20 mouse cellular contexts compared by ENCODE assay signal in genomic region chr1:157027681-157028080, GRCm38 (mm10).
A peak's percentile ranks its signal among the peaks of the same experiment; 100 is the strongest.
DNase-seq lines count a peak whose midpoint lies in the region; ATAC-seq and TF ChIP-seq lines count a peak whose summit lies in the region.
"Had no signal": no experiment of that assay in that cellular context is flagged by ENCODE, and none has a peak within 500 bp of the region (broad histone marks: within the 10 kb centered on the region; RNA-seq: fewer than 3 reads in every experiment).

No protein-coding gene starts in this region.

- no peak for TF ChIP-seq POLR2A in liver, adult 2 months (IDR thresholded peaks at IDR 0.05; ENCODE audit: extremely low read depth, insufficient read depth, low read length)
- no peak for TF ChIP-seq POLR2A in bone marrow, adult 2 months (IDR thresholded peaks at IDR 0.05; ENCODE audit: borderline replicate concordance, control insufficient read depth, low read depth, low read length)

- peak; percentile 52; the same call in 1 of the 2 replicates for ATAC-seq in kidney, embryonic 15.5 days (replicated peaks; ENCODE audit: low FRiP score)
- peak; percentile 72 for ATAC-seq in neutrophil, adult 5-6 weeks (ENCODE audit: extremely low read depth, insufficient number of reproducible peaks, low FRiP score, poor library complexity, severe bottlenecking)
- no peak for ATAC-seq in megakaryocyte-erythroid progenitor cell, adult 5-6 weeks (replicated peaks; ENCODE audit: low FRiP score, low TSS enrichment, poor library complexity, severe bottlenecking)
- ATAC-seq: CD4-positive, CD25-positive, alpha-beta regulatory T cell, adult 4 months; forebrain, postnatal 0 days; intestine, postnatal 0 days had no signal

- H3K36me3 ChIP-seq in liver, adult 2 months (ENCODE audit: control insufficient read depth, insufficient read depth, low read length), result no peaks in the 10 kb centered on the region
- H3K36me3 ChIP-seq in kidney, embryonic 15.5 days, result no peaks in the 10 kb centered on the region
- H3K36me3 ChIP-seq: hindbrain, embryonic 13.5 days; midbrain, embryonic 12.5 days; neural tube, embryonic 13.5 days had no signal

- TF ChIP-seq CTCF in liver, adult 2 months (IDR thresholded peaks at IDR 0.05; ENCODE audit: low read depth, low read length), result no peak
- no peak for TF ChIP-seq CTCF in bone marrow, adult 2 months (IDR thresholded peaks at IDR 0.05; ENCODE audit: control insufficient read depth, insufficient read depth, low read length)

- H3K27ac ChIP-seq in liver, adult 2 months (replicated peaks; ENCODE audit: insufficient read depth, low read depth, low read length), result no peak overlapping the region
- H3K27ac ChIP-seq in bone marrow, adult 2 months (ENCODE audit: control insufficient read depth, insufficient read depth, low read depth, low read length, poor library complexity), result peak overlapping the region; percentile 77
- H3K27ac ChIP-seq in kidney, embryonic 15.5 days, result 0 out of 2 replicates have a peak overlapping the region, but pooled peaks have one; percentile 41
- H3K27ac ChIP-seq: heart, adult 2 months; hindbrain, embryonic 13.5 days; midbrain, embryonic 12.5 days; neural tube, embryonic 13.5 days had no signal

- H3K4me2 ChIP-seq in kidney, embryonic 15.5 days, result no peak overlapping the region
- H3K4me2 ChIP-seq: hindbrain, embryonic 13.5 days; midbrain, embryonic 12.5 days; neural tube, embryonic 13.5 days had no signal

- H3K9ac ChIP-seq in liver, adult 2 months (ENCODE audit: low read depth, low read length), result no peak overlapping the region
- H3K9ac ChIP-seq in kidney, embryonic 15.5 days, result no peak overlapping the region
- H3K9ac ChIP-seq: forebrain, postnatal 0 days; hindbrain, embryonic 13.5 days; midbrain, embryonic 12.5 days; neural tube, embryonic 13.5 days had no signal

- no peaks in the 10 kb centered on the region for H3K27me3 ChIP-seq in liver, adult 2 months (ENCODE audit: control insufficient read depth, insufficient read depth, low read length)
- H3K27me3 ChIP-seq in kidney, embryonic 15.5 days, result no peaks in the 10 kb centered on the region
- H3K27me3 ChIP-seq: hindbrain, embryonic 13.5 days; midbrain, embryonic 12.5 days; neural tube, embryonic 13.5 days had no signal

- H3K4me1 ChIP-seq in liver, adult 2 months (ENCODE audit: control insufficient read depth, insufficient read depth, low read length), result no peaks in the 10 kb centered on the region
- H3K4me1 ChIP-seq in bone marrow, adult 2 months (ENCODE audit: control insufficient read depth, insufficient read depth, low read length), result peaks cover 3% of the 10 kb centered on the region; the same call in 1 of the 2 replicates
- peaks cover 7% of the 10 kb centered on the region for H3K4me1 ChIP-seq in kidney, embryonic 15.5 days
- H3K4me1 ChIP-seq: hindbrain, embryonic 13.5 days; midbrain, embryonic 12.5 days had no signal

- DNase-seq in liver, adult 2 months (ENCODE audit: extremely low read depth, low read depth, low spot score), result peak; percentile 62
- DNase-seq in liver, result no peak
- DNase-seq in frontal cortex, postnatal 10 days (ENCODE audit: low spot score in 2 of 2), result no peak
- DNase-seq: adrenal gland, adult 2 months; cerebellum, adult 18-20 months; forebrain, postnatal 0 days; gastrocnemius, postnatal 10 days; heart, adult 2 months; lung, adult 2 months; lung, postnatal 36 days; right cerebral cortex, postnatal 25 days had no signal

- no peak overlapping the region for H3K4me3 ChIP-seq in liver, adult 2 months (ENCODE audit: insufficient read depth, low read depth, low read length)
- H3K4me3 ChIP-seq in bone marrow, adult 2 months (replicated peaks; ENCODE audit: control insufficient read depth, low read depth, low read length), result no peak overlapping the region
- H3K4me3 ChIP-seq in kidney, embryonic 15.5 days (replicated peaks), result no peak overlapping the region
- H3K4me3 ChIP-seq: heart, adult 2 months; hindbrain, embryonic 13.5 days; midbrain, embryonic 12.5 days; neural tube, embryonic 13.5 days had no signal

- no peaks in the 10 kb centered on the region for H3K79me2 ChIP-seq in liver, adult 2 months (ENCODE audit: control insufficient read depth, insufficient read depth, low read length)

- no peaks in the 10 kb centered on the region for H3K9me3 ChIP-seq in kidney, embryonic 15.5 days (replicated peaks)
- H3K9me3 ChIP-seq: hindbrain, embryonic 13.5 days; midbrain, embryonic 12.5 days; neural tube, embryonic 13.5 days had no signal

- 80% methylated on average over 7 of the region's 7 CpGs for WGBS in liver, adult 2 months
- WGBS in bone marrow, adult 2 months, result 76% methylated on average over 7 of the region's 7 CpGs
- WGBS in kidney, embryonic 15.5 days, result 69% methylated on average over 7 of the region's 7 CpGs
